Mouse (Mus musculus): ENCODE data around the gene Apbb2.

DNA sequence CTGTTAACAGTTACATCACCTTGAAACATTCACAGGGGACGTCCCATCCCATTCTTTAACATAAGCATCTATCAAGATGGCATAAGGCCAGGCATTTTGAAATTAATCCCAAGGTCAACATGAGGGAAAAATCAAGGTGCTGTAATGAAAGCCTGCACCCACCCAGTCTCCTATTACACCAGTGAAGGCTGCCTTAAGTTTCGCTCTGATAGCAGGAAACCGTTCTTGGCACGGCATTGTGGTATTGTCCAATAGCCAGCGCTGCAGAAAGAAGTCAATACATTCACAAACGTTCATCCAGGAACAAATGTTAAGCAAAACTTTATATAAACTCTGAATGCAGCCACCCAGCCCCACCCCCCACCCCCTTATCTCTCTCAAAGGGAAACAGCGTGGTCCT, 15.4 kb downstream of the Apbb2 start:
- TF ChIP-seq GATA1 (IDR thresholded peaks at IDR 0.05; ENCODE audit: borderline replicate concordance, low read length) (no peak), FLI1 (IDR thresholded peaks at IDR 0.05; ENCODE audit: low read length) (no peak)
